Mouse (Mus musculus) liver, embryonic 11.5 days (tissue): ENCODE results near the gene Prnp. TPM values are rescaled to one million over a fixed set of nuclear protein-coding genes. Genes with fewer than 3 reads are reported as not detected.
A peak's percentile ranks its signal among the peaks of the same experiment; 100 is the strongest.

Experiments
- ATAC-seq: fragments of 200-750 bp; cut with Nextera tagmentation; replicated peaks from 2 replicates; pipeline ENCODE4 v1.8.0; 2017; ENCODE audit warnings: moderate number of reproducible peaks, mild to moderate bottlenecking, moderate TSS enrichment, moderate library complexity; ENCODE audit not compliant: low FRiP score
- DNase-seq: peaks from one replicate; pipeline ENCODE4 v3.0.0-alpha.2; 2017; ENCODE audit warnings: low spot score
- H3K27ac ChIP-seq: fragments of 300-500 bp; sonication (generic); 2 replicates; pipeline ENCODE4 v1.5.1; 2014; ENCODE audit warnings: mild to moderate bottlenecking, low read depth, low read length, control low read depth
- H3K27me3 ChIP-seq: fragments of 300-500 bp; sonication (generic); replicated peaks from 2 replicates; pipeline ENCODE4 v1.6.1; 2014; ENCODE audit warnings: low read length, mixed read lengths; ENCODE audit not compliant: control insufficient read depth, insufficient read depth
- H3K36me3 ChIP-seq: fragments of 300-500 bp; sonication (generic); 2 replicates; pipeline ENCODE4 v1.6.1; 2014; ENCODE audit warnings: mild to moderate bottlenecking, low read length, moderate library complexity, mixed read lengths; ENCODE audit not compliant: control insufficient read depth, insufficient read depth
- H3K4me1 ChIP-seq: fragments of 300-500 bp; sonication (generic); replicated peaks from 2 replicates; pipeline ENCODE4 v1.6.1; 2014; ENCODE audit warnings: low read length, mixed read lengths; ENCODE audit not compliant: control insufficient read depth, insufficient read depth
- H3K4me2 ChIP-seq: fragments of 300-500 bp; sonication (generic); 2 replicates; pipeline ENCODE4 v1.6.1; 2014; ENCODE audit warnings: mild to moderate bottlenecking, control low read depth, moderate library complexity
- H3K4me3 ChIP-seq: fragments of 300-500 bp; sonication (generic); 2 replicates; pipeline ENCODE4 v1.5.1; 2014; ENCODE audit warnings: low read depth, low read length, control low read depth
- H3K9ac ChIP-seq: fragments of 300-500 bp; sonication (generic); 2 replicates; pipeline ENCODE4 v1.6.1; 2014; ENCODE audit warnings: low read depth, low read length, control low read depth
- H3K9me3 ChIP-seq: fragments of 300-500 bp; sonication (generic); 2 replicates; pipeline ENCODE4 v1.6.1; 2016; ENCODE audit warnings: low read length, inconsistent platforms, mixed read lengths; ENCODE audit not compliant: control insufficient read depth
- whole genome bisulfite sequencing: fragments of 180-500 bp; shearing (Covaris S2); extraction: QIAGEN DNeasy Blood & Tissue Kit; methylation state at CpG from one replicate; pipeline ENCODE4 v1.1.7; 2014; 5-methylcytosine and 5-hydroxymethylcytosine counted together
- polyA plus RNA-seq: library from polyadenylated mRNA; unstranded; fragments of >200 nt; fragmentation: Nextera tagmentation; extraction: Ambion mirVana; gene quantifications from 2 replicates; pipeline ENCODE4 v1.2.1, GENCODE M21; 2014

The Prnp gene
- polyA plus RNA-seq, 1 experiment from 2014 or later = 32.6 TPM

GRCm38 (mm10) chr2:131939404-131940111 is 29.8 kb downstream of the Prnp start:
- ATAC-seq (0 out of 2 replicates have a peak, but pooled peaks have one; percentile 38), DNase-seq (no peak)
- no peak overlapping the region for H3K27ac ChIP-seq
- H3K9me3 ChIP-seq = no peaks in the 10 kb centered on the region
- no peak overlapping the region for H3K9ac ChIP-seq
- no peak overlapping the region for H3K4me2 ChIP-seq
- no peaks in the 10 kb centered on the region for H3K36me3 ChIP-seq
- H3K4me1 ChIP-seq = 0 out of 2 replicates have a peak, but pooled peaks cover 3% of the 10 kb centered on the region
- no peak overlapping the region for H3K4me3 ChIP-seq
- no peaks in the 10 kb centered on the region for H3K27me3 ChIP-seq
- WGBS = 39% methylated on average over 8 of the region's 8 CpGs

- no peaks in the 10 kb centered on the region for H3K36me3 ChIP-seq
- ATAC-seq = peak; percentile 73
- H3K4me2 ChIP-seq = no peak overlapping the region
- H3K4me1 ChIP-seq = 0 out of 2 replicates have a peak, but pooled peaks cover 3% of the 10 kb centered on the region
- no peak overlapping the region for H3K27ac ChIP-seq
- no peak for DNase-seq
- no peaks in the 10 kb centered on the region for H3K9me3 ChIP-seq
- no peak overlapping the region for H3K9ac ChIP-seq
- no peaks in the 10 kb centered on the region for H3K27me3 ChIP-seq
- WGBS = 37% methylated on average over 3 of the region's 3 CpGs
- H3K4me3 ChIP-seq = no peak overlapping the region
Measured at GRCm38 (mm10) chr2:131940506-131940905, 30.8 kb downstream of the Prnp start.

GRCm38 (mm10) chr2:131941501-131941900 is 31.8 kb downstream of the Prnp start:
- Histone ChIP-seq H3K4me3 (no peak overlapping the region), H3K27ac (no peak overlapping the region), H3K9me3 (no peaks in the 10 kb centered on the region), H3K4me2 (no peak overlapping the region), H3K4me1 (0 out of 2 replicates have a peak, but pooled peaks cover 3% of the 10 kb centered on the region), H3K9ac (no peak overlapping the region), H3K36me3 (no peaks in the 10 kb centered on the region), H3K27me3 (no peaks in the 10 kb centered on the region)
- WGBS = 81% methylated on average over 6 of the region's 6 CpGs
- no peak for DNase-seq
- ATAC-seq = no peak

GRCm38 (mm10) chr2:131944370-131944769 is 34.6 kb downstream of the Prnp start:
- no peaks in the 10 kb centered on the region for H3K36me3 ChIP-seq
- no peak overlapping the region for H3K4me3 ChIP-seq
- H3K27ac ChIP-seq = no peak overlapping the region
- ATAC-seq (no peak), DNase-seq (no peak)
- no peaks in the 10 kb centered on the region; the same call in 1 of the 2 replicates for H3K27me3 ChIP-seq
- 38% methylated on average over 1 of the region's 1 CpGs for WGBS
- H3K9me3 ChIP-seq = no peaks in the 10 kb centered on the region
- H3K4me2 ChIP-seq = no peak overlapping the region
- no peak overlapping the region for H3K9ac ChIP-seq
- 0 out of 2 replicates have a peak, but pooled peaks cover 3% of the 10 kb centered on the region for H3K4me1 ChIP-seq

GRCm38 (mm10) chr2:131945225-131945624 is 35.5 kb downstream of the Prnp start:
- H3K27me3 ChIP-seq = no peaks in the 10 kb centered on the region; the same call in 1 of the 2 replicates
- DNase-seq = no peak
- H3K4me2 ChIP-seq = no peak overlapping the region
- 0 out of 2 replicates have a peak, but pooled peaks cover 3% of the 10 kb centered on the region for H3K4me1 ChIP-seq
- no peak overlapping the region for H3K4me3 ChIP-seq
- WGBS = 65% methylated on average over 8 of the region's 8 CpGs
- H3K9ac ChIP-seq = no peak overlapping the region
- H3K27ac ChIP-seq = no peak overlapping the region
- H3K9me3 ChIP-seq = no peaks in the 10 kb centered on the region
- ATAC-seq = no peak
- no peaks in the 10 kb centered on the region for H3K36me3 ChIP-seq

GRCm38 (mm10) chr2:131945765-131946164 is 36.0 kb downstream of the Prnp start:
- Histone ChIP-seq H3K4me2 (no peak overlapping the region), H3K27ac (no peak overlapping the region), H3K4me1 (0 out of 2 replicates have a peak, but pooled peaks cover 2% of the 10 kb centered on the region), H3K36me3 (no peaks in the 10 kb centered on the region), H3K9me3 (no peaks in the 10 kb centered on the region), H3K27me3 (peaks cover 4% of the 10 kb centered on the region), H3K4me3 (no peak overlapping the region), H3K9ac (no peak overlapping the region)
- ATAC-seq (no peak), DNase-seq (no peak)
- 77% methylated on average over 6 of the region's 6 CpGs for WGBS

GRCm38 (mm10) chr2:131946351-131946750 is 36.6 kb downstream of the Prnp start:
- H3K9me3 ChIP-seq = no peaks in the 10 kb centered on the region
- no peak overlapping the region for H3K4me3 ChIP-seq
- ATAC-seq (no peak), DNase-seq (no peak)
- H3K4me1 ChIP-seq = no peaks in the 10 kb centered on the region
- no peaks in the 10 kb centered on the region for H3K36me3 ChIP-seq
- no peak overlapping the region for H3K4me2 ChIP-seq
- no peak overlapping the region for H3K9ac ChIP-seq
- no peak overlapping the region for H3K27ac ChIP-seq
- WGBS = 87% methylated on average over 16 of the region's 16 CpGs
- H3K27me3 ChIP-seq = peaks cover 8% of the 10 kb centered on the region

GRCm38 (mm10) chr2:131948156-131948555 is 38.4 kb downstream of the Prnp start:
- Histone ChIP-seq H3K9me3 (no peaks in the 10 kb centered on the region), H3K27me3 (peaks cover 20% of the 10 kb centered on the region), H3K4me2 (no peak overlapping the region), H3K27ac (no peak overlapping the region), H3K36me3 (no peaks in the 10 kb centered on the region), H3K4me1 (0 out of 2 replicates have a peak, but pooled peaks cover 3% of the 10 kb centered on the region), H3K9ac (no peak overlapping the region), H3K4me3 (no peak overlapping the region)
- DNase-seq (no peak), ATAC-seq (no peak)
- WGBS = 62% methylated on average over 3 of the region's 3 CpGs
